Mouse (Mus musculus) lung, adult 2 months (tissue): ENCODE measurements around the gene Pde8a. TPM values are rescaled to one million over a fixed set of nuclear protein-coding genes. Genes with fewer than 3 reads are reported as not detected.

ENCODE experiments used
- DNase-seq: peaks from one replicate; pipeline ENCODE4 v3.0.0; 2022
- H3K4me1 ChIP-seq: fragments of 200-500 bp; 2 replicates; pipeline ENCODE4 v1.6.1; 2011; ENCODE audit warnings: low read length; ENCODE audit not compliant: control insufficient read depth, insufficient read depth
- H3K4me3 ChIP-seq: fragments of 200-500 bp; replicated peaks from 2 replicates; pipeline ENCODE3; 2011; ENCODE audit warnings: low read depth, mild to moderate bottlenecking, control low read depth, low read length; ENCODE audit errors: extremely low read depth
- CTCF ChIP-seq: fragments of 200-500 bp; IDR thresholded peaks from 2 replicates; pipeline ENCODE4 v1.5.1; 2011; ENCODE audit warnings: mild to moderate bottlenecking, low read length, control low read depth; ENCODE audit not compliant: insufficient read depth
- POLR2A ChIP-seq: fragments of 200-500 bp; IDR thresholded peaks from 2 replicates; pipeline ENCODE4 v1.6.1; 2011; ENCODE audit warnings: low read depth, mild to moderate bottlenecking, control low read depth, low read length, borderline replicate concordance; ENCODE audit errors: extremely low read depth
- WGBS: fragments of 180-500 bp; shearing (Covaris S2); methylation state at CpG from one replicate; pipeline ENCODE4 v1.1.7; 2018; 5-methylcytosine and 5-hydroxymethylcytosine counted together
- polyA plus RNA-seq: library from polyadenylated mRNA; depleted of rRNA; stranded (reverse); fragments of >200 nt; gene quantifications from 2 replicates; pipeline ENCODE4 v1.2.3, GENCODE M21; 2012

The Pde8a gene
- polyA plus RNA-seq, 1 experiment = 14.4 TPM

- DNase-seq = no peak
- TF ChIP-seq CTCF = no peak
- TF ChIP-seq POLR2A = no peak
- 46% methylated on average over 8 of the region's 8 CpGs for WGBS
- Histone ChIP-seq H3K4me1 (peaks cover 10% of the 10 kb centered on the region), H3K4me3 (no peak overlapping the region)
Observed at GRCm38 (mm10) chr7:81342356-81343094, 129.1 kb downstream of the Pde8a start.

- Histone ChIP-seq H3K4me3 (no peak overlapping the region), H3K4me1 (peaks cover 10% of the 10 kb centered on the region)
- no peak for TF ChIP-seq POLR2A
- TF ChIP-seq CTCF = no peak
- DNase-seq = no peak
- 30% methylated on average over 8 of the region's 8 CpGs for WGBS
Observed at GRCm38 (mm10) chr7:81343316-81343715, 129.9 kb downstream of the Pde8a start.

- H3K4me1 ChIP-seq = peaks cover 10% of the 10 kb centered on the region
- no peak for DNase-seq
- 8% methylated on average over 10 of the region's 10 CpGs for WGBS
- H3K4me3 ChIP-seq = peak overlapping the region; percentile 18
- TF ChIP-seq POLR2A (no peak), CTCF (no peak)
Observed at GRCm38 (mm10) chr7:81343831-81344230, 130.4 kb downstream of the Pde8a start.

GRCm38 (mm10) chr7:81344544-81345446, 131.4 kb downstream of the Pde8a start, which contains the start of gene Rps17:
Gene Rps17, minus strand, starts transcription at chr7:81345254.
- Histone ChIP-seq H3K4me3 (peak within 1 kb of the TSS; percentile 72), H3K4me1 (peaks cover 10% of the 10 kb centered on the region)
- WGBS = under 1% methylated on average over 85 of the region's 85 CpGs
- DNase-seq = peak; percentile 99
- TF ChIP-seq CTCF (peak; percentile 64), POLR2A (peak; percentile 80)

GRCm38 (mm10) chr7:81345447-81346170, 132.2 kb downstream of the Pde8a start:
- DNase-seq = no peak
- H3K4me3 ChIP-seq = peak overlapping the region; percentile 61
- H3K4me1 ChIP-seq = peaks cover 10% of the 10 kb centered on the region
- no peak for TF ChIP-seq POLR2A
- no peak for TF ChIP-seq CTCF
- 61% methylated on average over 15 of the region's 15 CpGs for whole genome bisulfite sequencing

- 67% methylated on average over 7 of the region's 7 CpGs for WGBS
- TF ChIP-seq POLR2A (no peak), CTCF (no peak)
- Histone ChIP-seq H3K4me1 (peaks cover 8% of the 10 kb centered on the region), H3K4me3 (no peak overlapping the region)
- no peak for DNase-seq
Observed at GRCm38 (mm10) chr7:81348206-81348605, 134.8 kb downstream of the Pde8a start.

- WGBS = 83% methylated on average over 4 of the region's 4 CpGs
- DNase-seq = no peak
Observed at GRCm38 (mm10) chr7:81351826-81352225, 138.4 kb downstream of the Pde8a start.

GRCm38 (mm10) chr7:81355746-81356145, 142.3 kb downstream of the Pde8a start:
- no peak for TF ChIP-seq POLR2A
- no peak for TF ChIP-seq CTCF
- Histone ChIP-seq H3K4me3 (no peak overlapping the region), H3K4me1 (no peaks in the 10 kb centered on the region; the same call in 1 of the 2 replicates)
- DNase-seq = no peak
- 86% methylated on average over 7 of the region's 7 CpGs for WGBS

More at GRCm38 (mm10) chr7:81351826-81352225, 138.4 kb downstream of the Pde8a start:
- no peak overlapping the region for H3K4me3 ChIP-seq
- H3K4me1 ChIP-seq = no peaks in the 10 kb centered on the region; the same call in 1 of the 2 replicates
- no peak for TF ChIP-seq CTCF
- TF ChIP-seq POLR2A = no peak

- H3K4me1 ChIP-seq = no peaks in the 10 kb centered on the region; the same call in 1 of the 2 replicates
- DNase-seq = no peak
- TF ChIP-seq CTCF (no peak), POLR2A (no peak)
- no peak overlapping the region for H3K4me3 ChIP-seq
- 62% methylated on average over 1 of the region's 1 CpGs for WGBS
Observed at GRCm38 (mm10) chr7:81356360-81356759, 143.0 kb downstream of the Pde8a start.
